8 mouse cellular contexts compared by ENCODE assay signal in the genomic region with DNA sequence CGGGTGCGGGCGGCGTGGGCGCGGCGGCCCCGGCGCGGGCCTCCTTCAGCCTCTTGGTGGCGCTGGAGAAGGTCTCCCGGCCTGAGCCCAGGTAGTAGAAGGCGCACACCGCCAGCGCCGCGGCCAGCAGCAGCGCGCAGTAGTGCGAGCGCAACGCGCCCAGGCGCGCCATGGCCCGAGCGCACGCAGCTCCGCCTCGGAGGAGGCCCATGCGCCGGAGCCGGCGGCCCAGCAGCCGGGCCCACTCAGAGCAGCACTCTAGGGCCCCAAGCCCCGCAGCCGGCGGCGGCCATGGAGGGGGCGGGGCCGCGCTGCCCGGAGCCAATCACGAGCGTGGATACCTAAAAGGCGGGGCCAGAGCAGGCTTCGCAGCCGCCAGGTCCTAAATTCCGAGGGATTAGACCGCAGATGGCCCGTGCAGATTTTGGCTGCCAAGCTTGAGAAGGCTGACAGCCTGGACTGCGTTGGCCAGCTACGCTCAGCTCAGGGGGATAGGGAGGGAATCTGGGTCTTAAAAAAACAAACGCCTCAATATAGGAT. TPM values are rescaled to one million over a fixed set of nuclear protein-coding genes. Genes with fewer than 3 reads are reported as not detected.
DNase-seq lines count a peak whose midpoint lies in the region; ATAC-seq and TF ChIP-seq lines count a peak whose summit lies in the region.

Xxylt1 (minus strand) TSS at position 308 of the 540 bp plus-strand sequence.

- no peaks in the 10 kb centered on the region for H3K27me3 ChIP-seq in hindbrain, postnatal 0 days (ENCODE audit: insufficient read depth, low read length)

- H3K9ac ChIP-seq in hindbrain, postnatal 0 days (replicated peaks; ENCODE audit: low read length): peak within 1 kb of the TSS; percentile 72

- H3K4me1 ChIP-seq in hindbrain, postnatal 0 days (ENCODE audit: insufficient read depth, low read length): 0 out of 2 replicates have a peak, but pooled peaks cover 4% of the 10 kb centered on the region

- H3K9me3 ChIP-seq in hindbrain, postnatal 0 days (ENCODE audit: low read length): no peaks in the 10 kb centered on the region

- peak; percentile 96 for DNase-seq in ZHBTc4 (ENCODE audit: low read depth, low spot score)
- peak; percentile 97 for DNase-seq in gastrocnemius, adult 2 months
- DNase-seq in hindbrain, postnatal 0 days (ENCODE audit: low spot score): peak; percentile 98
- DNase-seq in left cerebral cortex, adult 2 months (ENCODE audit: extremely low spot score in 1 of 2, low spot score in 2 of 2): peak; percentile 95
- DNase-seq in right cerebral cortex, adult 2 months (ENCODE audit: low spot score in 2 of 2): peak; percentile 91 to 95
- DNase-seq in urinary bladder, postnatal 14 days (ENCODE audit: low spot score): peak; percentile 95

- peak within 1 kb of the TSS; percentile 97 for H3K4me2 ChIP-seq in hindbrain, postnatal 0 days (ENCODE audit: low read depth, low read length)

- H3K4me3 ChIP-seq in gastrocnemius, adult 2 months: peak within 1 kb of the TSS; percentile 96
- H3K4me3 ChIP-seq in hindbrain, postnatal 0 days (ENCODE audit: low read length): peak within 1 kb of the TSS; percentile 61
- H3K4me3 ChIP-seq in left cerebral cortex, adult 2 months: peak within 1 kb of the TSS; percentile 94

- H3K27ac ChIP-seq in gastrocnemius, adult 2 months: peak within 1 kb of the TSS; percentile 90
- peak within 1 kb of the TSS; percentile 90 for H3K27ac ChIP-seq in hindbrain, postnatal 0 days
- H3K27ac ChIP-seq in left cerebral cortex, adult 2 months: peak within 1 kb of the TSS; percentile 68

- WGBS in hindbrain, postnatal 0 days: under 1% methylated on average over 54 of the region's 54 CpGs

- H3K36me3 ChIP-seq in hindbrain, postnatal 0 days (ENCODE audit: insufficient read depth, low read length): no peaks in the 10 kb centered on the region

- peak; percentile 66 for TF ChIP-seq CTCF in gastrocnemius, adult 2 months (IDR thresholded peaks at IDR 0.05)
- no peak for TF ChIP-seq CTCF in hindbrain, postnatal 0 days (IDR thresholded peaks at IDR 0.05; ENCODE audit: low read depth)
- peak; percentile 46 for TF ChIP-seq CTCF in left cerebral cortex, adult 2 months (IDR thresholded peaks at IDR 0.05)

- peak; percentile 96 for ATAC-seq in common myeloid progenitor, adult 5-6 weeks (replicated peaks; ENCODE audit: low read depth, poor library complexity, severe bottlenecking)
- peak; percentile 99 for ATAC-seq in hindbrain, postnatal 0 days
- ATAC-seq in megakaryocyte, adult 5-6 weeks (ENCODE audit: poor library complexity, severe bottlenecking): peak; percentile 97

- intact Hi-C loops in gastrocnemius, adult 2 months (cut with DNase I): loop anchor here (2.0 kb wide), 1 partner anchor 274 kb away; no protein-coding TSS in a partner anchor
- intact Hi-C loops in left cerebral cortex, adult 2 months (cut with DNase I): loop anchor here (2.0 kb wide), 2 partner anchors 274 to 484 kb away; no protein-coding TSS in a partner anchor

RNA-seq across cellular contexts. Expression of gene Xxylt1, which starts in this region (rescaled TPM):
- 10.3 and 11.6 TPM in 2 replicates for total RNA-seq in common myeloid progenitor, adult 5-6 weeks (2017)
- total RNA-seq in gastrocnemius, adult 2 months (2021): 1 to 10 TPM; 2.0 to 6.2 TPM
- total RNA-seq in hindbrain, postnatal 0 days (2014; rRNA removed): 32.8 and 42.4 TPM in 2 replicates
- polyA plus RNA-seq in hindbrain, postnatal 0 days (2015; fragmentation: Nextera tagmentation; extraction: Ambion mirVana): 18.4 and 21.0 TPM in 2 replicates
- total RNA-seq in left cerebral cortex, adult 2 months (2021): 10 to 100 TPM; 19.4 to 21.9 TPM
- 8.1 and 9.8 TPM in 2 replicates for total RNA-seq in megakaryocyte, adult 5-6 weeks (2015)
- 4.6 and 5.1 TPM in 2 replicates for total RNA-seq in megakaryocyte, adult 5-6 weeks (2017)

Comparison
In these comparisons a context has a peak if more than half of its experiments do, and no peak if none do; other contexts are left out.
1. Peak in every context shown above with its lines: DNase-seq, ATAC-seq, H3K4me3 ChIP-seq and H3K27ac ChIP-seq.